Mouse (Mus musculus): ENCODE data around the gene Phc2. TPM values are rescaled to one million over a fixed set of nuclear protein-coding genes. Genes with fewer than 3 reads are reported as not detected.

Phc2 gene
- total RNA-seq, 2 experiments from 2014 or later = 17.3 to 25.1 TPM

GRCm38 (mm10) chr4:128683706-128684105 is 29.2 kb downstream of the Phc2 start:
- TF ChIP-seq CTCF (IDR thresholded peaks at IDR 0.05) = no peak
- intact Hi-C loops (cut with DNase I) = no loop called here
- no peak overlapping the region for H3K27ac ChIP-seq
- no peak for DNase-seq
- no peak overlapping the region for H3K4me3 ChIP-seq

DNA sequence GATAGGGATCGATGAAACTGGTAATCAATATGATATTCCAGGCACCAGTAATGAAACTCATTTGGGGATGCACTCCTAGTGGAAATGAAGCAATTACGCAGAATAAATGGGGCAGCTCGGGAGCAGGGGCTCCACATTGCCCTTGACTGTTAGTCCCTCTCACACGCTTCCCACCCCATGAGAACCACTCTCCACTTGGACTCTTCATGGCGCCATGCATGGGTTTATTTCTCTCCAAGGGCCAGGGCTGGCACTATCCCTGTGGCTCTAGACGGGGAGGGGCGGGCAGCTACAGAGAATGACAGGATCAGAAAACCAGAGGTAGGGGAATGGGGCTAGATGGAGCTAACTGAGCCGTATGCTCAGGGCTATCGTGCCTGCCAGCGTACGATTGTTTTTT is 29.6 kb downstream of the Phc2 start:
- intact Hi-C loops (cut with DNase I) = no loop called here
- no peak for DNase-seq
- Histone ChIP-seq H3K4me3 (no peak overlapping the region), H3K27ac (no peak overlapping the region)
- TF ChIP-seq CTCF (IDR thresholded peaks at IDR 0.05) = no peak

GRCm38 (mm10) chr4:128688513-128688913 is 34.0 kb downstream of the Phc2 start:
- intact Hi-C loops (cut with DNase I) = no loop called here
- DNase-seq = no peak
- no peak for TF ChIP-seq CTCF (IDR thresholded peaks at IDR 0.05)
- no peak overlapping the region for H3K4me3 ChIP-seq
- no peak overlapping the region for H3K27ac ChIP-seq

- no peak overlapping the region for H3K27ac ChIP-seq
- H3K4me3 ChIP-seq = no peak overlapping the region
- intact Hi-C loops (cut with DNase I) = no loop called here
- no peak for TF ChIP-seq CTCF (IDR thresholded peaks at IDR 0.05)
- no peak for DNase-seq
These were observed 34.5 kb downstream of the Phc2 start for GRCm38 (mm10) chr4:128688976-128689375.

GRCm38 (mm10) chr4:128689739-128690304 is 35.3 kb downstream of the Phc2 start:
- intact Hi-C loops (cut with DNase I) = no loop called here
- no peak for TF ChIP-seq CTCF (IDR thresholded peaks at IDR 0.05)
- Histone ChIP-seq H3K27ac (no peak overlapping the region), H3K4me3 (no peak overlapping the region)
- DNase-seq = no peak

- no peak for DNase-seq
- TF ChIP-seq CTCF (IDR thresholded peaks at IDR 0.05) = no peak
- Histone ChIP-seq H3K4me3 (no peak overlapping the region), H3K27ac (no peak overlapping the region)
- intact Hi-C loops (cut with DNase I) = no loop called here
These were observed 36.7 kb downstream of the Phc2 start for GRCm38 (mm10) chr4:128691195-128691594.

- Histone ChIP-seq H3K27ac (no peak overlapping the region), H3K4me3 (no peak overlapping the region)
- no peak for TF ChIP-seq CTCF (IDR thresholded peaks at IDR 0.05)
- DNase-seq = no peak
- intact Hi-C loops (cut with DNase I) = no loop called here
These were observed 37.8 kb downstream of the Phc2 start for GRCm38 (mm10) chr4:128692149-128692925.

- Histone ChIP-seq H3K4me3 (no peak overlapping the region), H3K27ac (no peak overlapping the region)
- intact Hi-C loops (cut with DNase I) = no loop called here
- no peak for TF ChIP-seq CTCF (IDR thresholded peaks at IDR 0.05)
- DNase-seq = no peak
These were observed 38.7 kb downstream of the Phc2 start for GRCm38 (mm10) chr4:128693207-128693606.

GRCm38 (mm10) chr4:128694315-128694714 is 39.8 kb downstream of the Phc2 start:
- intact Hi-C loops (cut with DNase I) = no loop called here
- H3K27ac ChIP-seq = no peak overlapping the region
- TF ChIP-seq CTCF (IDR thresholded peaks at IDR 0.05) = no peak
- no peak for DNase-seq
- no peak overlapping the region for H3K4me3 ChIP-seq

DNA sequence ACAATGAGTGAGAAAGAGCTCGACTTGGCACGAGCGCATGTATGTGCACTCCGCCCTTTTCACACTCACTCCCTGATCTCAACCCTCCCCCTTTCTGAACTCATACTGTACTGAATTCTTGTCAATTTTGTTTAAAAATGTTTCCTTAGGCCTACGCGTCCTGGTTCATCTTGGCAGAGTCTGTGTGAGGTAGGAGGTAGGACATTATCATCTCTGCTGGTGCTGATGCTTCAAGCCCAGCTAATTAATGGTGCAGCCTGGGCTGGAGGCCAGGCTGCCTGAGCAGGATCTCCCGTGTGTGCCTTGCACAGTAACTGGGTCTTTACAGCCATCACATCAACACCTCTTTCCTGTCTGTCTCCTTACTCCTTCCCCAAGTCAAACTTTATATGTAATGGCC is 40.6 kb downstream of the Phc2 start:
- no peak for DNase-seq
- Histone ChIP-seq H3K27ac (no peak overlapping the region), H3K4me3 (no peak overlapping the region)
- intact Hi-C loops (cut with DNase I) = no loop called here
- TF ChIP-seq CTCF (IDR thresholded peaks at IDR 0.05) = no peak

GRCm38 (mm10) chr4:128698011-128698861 is 43.7 kb downstream of the Phc2 start:
- TF ChIP-seq CTCF (IDR thresholded peaks at IDR 0.05) = no peak
- peak overlapping the region; percentile 35; the same call in 1 of the 2 replicates for H3K27ac ChIP-seq
- intact Hi-C loops (cut with DNase I) = no loop called here

GRCm38 (mm10) chr4:128699916-128700315 is 45.4 kb downstream of the Phc2 start:
- no peak for DNase-seq
- Histone ChIP-seq H3K27ac (no peak overlapping the region), H3K4me3 (no peak overlapping the region)
- intact Hi-C loops (cut with DNase I) = no loop called here
- no peak for TF ChIP-seq CTCF (IDR thresholded peaks at IDR 0.05)

More at GRCm38 (mm10) chr4:128698011-128698861, 43.7 kb downstream of the Phc2 start:
- DNase-seq = peak; percentile 72
- H3K4me3 ChIP-seq = no peak overlapping the region

GRCm38 (mm10) chr4:128700543-128700942 is 46.0 kb downstream of the Phc2 start:
- no peak overlapping the region for H3K4me3 ChIP-seq
- TF ChIP-seq CTCF (IDR thresholded peaks at IDR 0.05) = no peak
- intact Hi-C loops (cut with DNase I) = no loop called here
- no peak for DNase-seq
- H3K27ac ChIP-seq = no peak overlapping the region

Data from gastrocnemius, adult 2 months (tissue).